Mouse (Mus musculus): ENCODE measurements around the gene Sh2d3c.

DNA sequence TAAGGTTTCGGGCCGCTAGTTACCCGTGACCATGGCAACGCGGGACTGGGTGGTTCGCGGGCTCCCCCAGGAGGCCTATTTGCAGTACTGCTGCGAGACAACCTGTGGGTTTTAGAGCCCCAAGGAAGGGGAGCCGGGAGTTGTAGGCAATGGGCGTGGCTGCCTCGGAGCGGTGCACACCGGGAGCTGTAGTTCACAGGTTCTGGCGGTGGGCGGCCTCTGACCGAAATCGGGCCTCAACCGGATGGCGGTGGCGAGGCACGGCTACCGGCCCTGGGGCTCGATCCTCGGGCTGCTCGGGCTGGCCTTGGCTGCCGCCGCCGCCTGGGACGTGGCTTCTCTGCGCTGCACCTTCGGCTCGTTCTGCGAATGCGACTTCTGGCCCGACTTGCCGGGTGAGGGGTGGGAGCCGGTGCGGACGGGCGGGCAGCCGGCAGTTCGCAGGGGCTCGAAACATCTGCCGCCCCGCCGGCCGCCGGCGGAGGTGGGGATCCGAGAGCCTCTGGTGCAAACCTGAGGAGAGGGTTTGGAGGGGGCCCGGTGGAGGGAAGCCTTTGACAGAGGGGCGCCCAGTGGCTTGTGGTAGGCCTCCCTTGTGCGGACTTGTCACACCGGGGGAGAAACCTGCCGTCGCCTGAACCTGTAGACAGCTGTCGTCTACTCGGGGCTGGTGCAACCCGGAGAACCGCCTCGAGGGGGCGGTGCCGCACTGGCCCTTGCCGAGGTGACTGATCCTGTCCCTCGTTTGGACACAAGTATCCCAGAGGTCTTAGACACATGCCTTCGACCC is 36.4 kb downstream of the Sh2d3c start, which contains the start of gene Tor2a:
- no peak for TF ChIP-seq GATA1 (IDR thresholded peaks at IDR 0.05; ENCODE audit: borderline replicate concordance, low read length)
- no peak for TF ChIP-seq FLI1 (IDR thresholded peaks at IDR 0.05; ENCODE audit: low read length)

Data from megakaryocyte, embryonic 14.5 days (primary cell).